Mouse (Mus musculus) left cerebral cortex, adult 9 months (tissue): ENCODE measurements at regions not wholly inside any gene's neighbourhood (a gene's known extent, or its start where the extent isn't known, plus 50 kb on each side); places are given as distances from the start of the nearest gene placed in this dataset.

Experiments
- DNase-seq, 2 experiments: peaks; one replicate each; pipeline ENCODE4 v3.0.0; 2022; ENCODE audit warnings: low spot score in 2 of 2

DNA sequence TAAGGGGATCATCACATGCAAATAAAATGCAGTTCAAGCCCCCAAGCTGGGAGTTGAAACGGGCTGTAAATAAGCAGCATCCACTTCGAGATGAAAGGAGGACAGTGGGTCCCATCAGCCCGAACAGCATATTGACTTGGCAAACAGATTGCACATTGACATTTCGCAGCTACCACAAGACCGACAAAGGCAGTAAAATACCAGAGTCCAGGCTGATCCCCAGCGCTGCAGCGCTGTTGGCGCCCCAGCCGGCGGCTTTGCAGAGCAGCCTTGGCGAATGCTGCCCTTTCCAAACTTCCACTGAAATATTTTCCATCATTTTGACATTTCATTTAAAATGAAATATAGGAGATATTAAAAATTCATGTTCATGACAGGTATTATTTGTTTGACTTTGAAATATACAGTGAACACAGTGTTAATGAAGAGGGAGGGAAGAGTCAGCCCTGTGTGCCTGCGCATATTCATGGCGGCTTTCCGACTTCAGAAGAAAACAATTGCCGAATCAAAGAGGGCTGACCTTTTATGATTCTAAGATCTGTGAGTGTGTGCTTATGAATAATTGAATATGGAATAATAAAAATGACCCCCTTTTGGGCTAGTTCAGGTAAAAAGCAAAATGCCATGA lies 98.4 kb downstream of the Sqor start:
- DNase-seq, result no peak

GRCm38 (mm10) chr2:122863971-122864348 lies 98.9 kb downstream of the Sqor start:
- DNase-seq, result no peak

GRCm38 (mm10) chr2:122887111-122887510 lies 122.1 kb downstream of the Sqor start:
- DNase-seq, result no peak

DNA sequence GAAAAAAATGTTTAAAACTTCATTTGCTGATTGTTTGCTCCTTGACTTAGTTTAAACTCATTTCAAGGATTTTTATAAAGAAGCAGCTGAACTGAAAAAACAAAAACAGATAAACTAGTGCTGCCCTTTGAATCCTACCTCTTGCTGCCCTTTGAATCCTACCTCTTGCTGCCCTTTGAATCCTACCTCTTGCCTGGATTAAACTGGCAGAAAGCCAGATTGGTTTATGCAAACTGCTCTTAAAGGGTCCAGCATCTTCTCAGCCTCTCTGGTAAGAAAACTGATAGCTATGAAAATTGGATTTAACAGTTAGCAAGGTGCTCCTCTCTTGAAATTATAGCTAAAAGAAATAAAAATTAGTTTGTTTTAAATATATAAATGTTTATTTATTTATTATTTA lies 122.5 kb downstream of the Sqor start:
- DNase-seq, result no peak

DNA sequence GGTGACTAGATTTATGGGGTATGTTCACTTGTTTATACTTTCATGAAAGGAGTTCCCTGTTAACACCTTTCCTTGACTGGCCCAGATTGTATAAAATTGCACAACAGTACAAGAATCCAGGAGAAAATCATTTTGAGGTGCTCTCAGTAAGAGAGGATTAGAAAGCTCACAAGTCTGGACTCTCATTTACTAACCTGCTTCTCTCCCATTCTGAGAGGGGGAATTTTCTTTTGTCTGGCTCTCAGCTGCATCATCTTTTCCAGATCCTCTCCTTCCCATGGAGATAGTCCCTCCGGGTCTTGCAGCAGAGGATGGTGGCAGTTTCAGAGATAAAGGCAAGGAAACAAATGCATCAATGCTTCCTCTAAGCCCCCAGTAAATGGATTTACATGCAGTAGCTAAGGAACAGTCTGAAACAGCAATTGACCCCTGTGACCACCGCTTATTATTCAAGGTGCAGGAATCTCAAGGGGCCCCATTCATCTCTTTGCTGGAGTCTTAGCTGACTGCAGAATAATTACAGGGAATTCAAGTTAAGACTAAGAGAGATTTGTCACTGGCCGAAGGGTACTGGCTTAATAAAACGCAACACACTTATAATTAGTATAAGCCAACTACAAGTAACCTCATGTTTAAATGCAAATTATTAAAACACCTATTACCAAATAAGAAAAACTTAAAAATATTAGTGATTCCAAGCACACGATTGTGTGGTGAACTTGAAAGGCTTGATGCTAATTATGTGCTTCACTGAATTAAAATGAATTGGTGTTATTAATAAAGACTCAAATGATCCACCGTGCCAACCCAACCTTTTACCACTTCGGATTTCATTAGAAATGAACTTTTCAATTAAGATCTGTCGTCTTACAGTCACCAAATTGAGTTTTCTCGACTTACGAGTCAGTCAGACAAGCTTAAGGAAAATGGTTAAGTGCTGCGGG lies 140.4 kb downstream of the Sqor start:
- no peak for DNase-seq

DNA sequence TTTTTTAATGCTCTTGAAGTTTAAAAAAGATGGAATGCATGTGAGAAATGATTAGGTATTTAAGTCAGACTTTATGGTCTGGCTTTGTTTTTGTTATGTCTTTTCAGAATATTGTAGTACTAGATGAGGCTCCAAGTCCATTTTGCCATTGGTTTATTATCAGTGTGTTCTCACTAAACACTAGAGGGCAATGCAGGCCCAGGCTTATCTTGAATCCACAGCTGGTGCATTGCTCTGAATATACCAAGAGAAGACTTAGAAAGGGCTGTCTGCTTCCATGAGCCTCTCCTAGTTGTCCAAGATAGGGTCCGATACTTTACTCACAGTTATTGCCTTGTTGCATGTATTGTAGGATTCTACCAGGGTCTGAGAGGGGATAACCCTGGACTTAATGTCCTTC lies 151.7 kb downstream of the Sqor start:
- DNase-seq, result peak in 1 of 2 experiments; percentile 44

DNA sequence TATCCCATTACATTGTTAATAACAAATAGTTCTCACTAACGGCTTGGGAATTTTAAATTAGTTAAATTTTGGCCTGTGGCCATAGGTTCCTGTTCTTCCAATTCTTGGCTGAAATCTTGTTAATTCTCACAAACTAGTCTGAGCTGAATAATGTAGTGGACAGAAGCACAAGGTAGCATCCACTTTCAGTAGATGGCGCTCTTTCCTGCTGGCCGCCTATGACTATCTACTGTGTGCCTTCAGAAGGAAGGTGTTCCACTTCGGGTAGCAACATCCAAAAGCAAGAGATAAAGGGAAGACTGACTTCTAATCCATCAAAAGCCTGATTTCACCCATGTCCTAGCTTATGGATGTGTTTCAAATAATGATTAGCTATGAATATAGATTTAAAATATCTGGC lies 172.9 kb downstream of the Sqor start:
- DNase-seq, result peak in 1 of 2 experiments; percentile 48

DNA sequence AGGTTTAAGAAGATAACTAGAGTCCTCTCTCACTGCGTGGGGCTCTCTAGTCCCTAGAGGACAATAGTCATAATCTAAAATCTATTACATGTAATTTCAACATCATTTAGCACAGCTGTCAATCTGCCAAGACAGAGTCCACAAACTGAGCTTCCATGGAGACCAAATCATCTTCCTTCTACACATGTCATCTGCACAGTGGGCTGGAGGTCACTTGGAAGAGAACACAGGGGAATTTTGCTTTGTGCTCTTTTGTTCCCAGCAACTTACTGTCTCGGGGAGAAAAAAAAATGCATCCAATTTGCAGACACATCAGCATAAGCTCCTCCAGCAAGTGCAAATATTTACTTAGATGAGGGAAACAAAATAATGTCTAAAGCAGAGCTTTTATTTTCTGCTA lies 179.8 kb downstream of the Sqor start:
- no peak for DNase-seq

DNA sequence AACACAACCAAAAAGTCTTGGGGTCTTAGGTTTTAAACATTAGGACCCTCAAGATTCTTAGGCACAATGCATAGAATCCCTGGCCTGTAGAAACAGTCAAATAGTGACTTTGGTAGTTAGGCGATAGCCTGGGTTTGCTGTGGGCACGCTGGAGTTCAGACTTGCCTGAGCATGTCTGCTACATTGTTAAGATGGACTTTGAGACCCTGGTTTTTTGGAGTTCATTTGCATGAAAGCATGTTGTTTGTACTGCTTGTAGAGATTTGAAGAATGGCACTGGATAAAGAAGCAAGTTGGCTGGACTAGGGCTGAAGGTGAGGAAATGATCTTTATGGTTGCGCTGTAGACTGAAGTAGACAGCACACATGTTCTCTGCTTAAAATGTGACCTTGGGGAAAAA lies 180.9 kb downstream of the Sqor start:
- no peak for DNase-seq

GRCm38 (mm10) chr2:122949031-122949430 lies 184.0 kb downstream of the Sqor start:
- no peak for DNase-seq

- no peak for DNase-seq
These were observed 196.7 kb downstream of the Sqor start for GRCm38 (mm10) chr2:122961701-122962100.

DNA sequence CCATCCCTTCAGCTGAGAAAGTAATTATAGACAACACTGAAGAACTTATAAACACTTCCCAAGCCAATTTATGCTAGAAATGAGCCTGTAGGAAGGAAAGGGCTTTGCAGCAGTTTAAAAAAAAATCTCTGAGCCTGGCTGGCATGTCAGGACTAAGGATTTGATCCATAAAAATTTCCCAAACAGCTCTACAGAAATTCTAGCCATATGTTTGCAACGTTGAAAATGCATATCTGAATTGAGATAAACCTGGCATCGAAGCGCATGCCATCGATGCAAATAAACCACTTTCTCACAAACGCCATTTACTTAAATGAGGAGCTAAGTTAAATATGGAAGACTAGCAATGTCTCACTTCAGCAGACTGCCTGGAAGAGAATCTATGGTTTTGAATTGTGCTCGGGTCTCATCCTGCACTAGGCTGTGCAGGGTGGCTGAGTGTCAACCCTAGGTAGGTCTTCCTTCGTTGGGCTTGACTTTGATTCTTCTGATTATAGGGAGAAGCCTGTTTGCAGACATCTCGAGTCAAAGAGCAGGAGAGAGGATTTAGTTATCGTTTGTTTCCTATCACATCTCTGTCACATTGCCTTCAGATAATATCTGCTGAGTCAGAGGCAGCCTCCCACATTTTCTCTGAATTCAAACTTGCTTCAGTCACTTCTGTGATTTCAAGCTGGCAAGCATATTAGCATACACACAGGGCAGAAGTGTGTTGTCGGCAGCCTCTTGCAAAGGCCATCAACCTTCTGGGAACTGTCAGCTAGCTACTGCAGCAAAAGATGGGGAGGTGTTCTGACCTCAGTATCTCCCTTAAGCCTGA lies 204.0 kb downstream of the Sqor start:
- DNase-seq, result peak; percentile 40
